Mouse (Mus musculus) inflammation-experienced regulatory T-cells (primary cell): ENCODE measurements around the gene Trim67. TPM values are rescaled to one million over a fixed set of nuclear protein-coding genes. Genes with fewer than 3 reads are reported as not detected.

Experiments used
- polyA plus RNA-seq, 2 experiments: library from polyadenylated mRNA; unstranded; fragments of 100-300 nt; shearing (Covaris generic); gene quantifications; one replicate each; pipeline ENCODE4 v1.2.1; 2017

Trim67 gene
- polyA plus RNA-seq, result 1 to 10 TPM in 1 of 2 experiments, under 1 TPM in 1; 0.31 to 1.0 TPM

DNA sequence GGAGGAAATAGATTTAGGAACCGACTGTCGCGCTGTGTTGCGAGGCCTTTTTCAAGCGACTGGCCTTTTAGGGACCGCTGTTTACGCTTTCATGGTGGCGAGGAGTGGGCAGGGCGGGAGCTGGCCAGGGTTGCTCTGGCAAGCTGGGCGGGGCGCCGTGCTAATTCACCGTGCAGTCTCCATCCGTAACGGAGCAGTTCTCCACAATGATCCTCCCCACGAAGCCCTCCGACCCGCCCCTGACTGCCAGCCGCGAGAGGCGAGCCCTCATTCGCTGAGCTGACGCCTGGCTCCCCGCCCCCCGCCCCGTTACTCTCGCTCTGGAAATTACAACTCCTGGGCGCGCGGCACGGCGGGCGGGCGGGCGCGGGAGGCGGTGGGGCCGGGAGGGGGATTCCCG lies at the start of gene Trim67:
TSS of gene Trim67 (plus strand) at position 385 of the 400 bp plus-strand sequence.

DNA sequence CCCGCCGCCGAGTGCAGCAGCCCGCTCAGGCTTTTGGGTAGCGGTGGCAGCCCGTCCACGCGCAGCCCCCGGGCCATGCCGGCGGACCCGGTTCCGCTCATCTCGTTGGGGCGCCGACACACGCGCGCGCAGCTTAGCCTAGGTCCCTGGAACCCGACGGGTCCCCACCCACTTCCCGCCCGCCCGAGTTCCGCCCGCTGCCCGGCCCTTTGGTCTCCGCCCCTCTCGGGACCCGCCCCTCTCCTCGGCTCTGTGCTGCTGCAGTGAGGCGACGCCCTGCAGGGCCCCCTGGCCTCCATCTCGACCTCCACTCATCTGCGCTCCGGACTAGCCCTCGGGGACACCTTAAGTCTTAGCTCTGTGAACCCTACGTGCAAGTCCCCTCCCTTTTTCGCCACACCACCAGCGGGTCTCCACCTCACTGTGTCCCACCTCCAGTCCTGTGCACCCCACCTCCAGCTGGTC lies 41.2 kb upstream of the Trim67 start, which contains the start of gene Fam89a:
TSS of gene Fam89a (minus strand) at position 124 of the 465 bp plus-strand sequence.

DNA sequence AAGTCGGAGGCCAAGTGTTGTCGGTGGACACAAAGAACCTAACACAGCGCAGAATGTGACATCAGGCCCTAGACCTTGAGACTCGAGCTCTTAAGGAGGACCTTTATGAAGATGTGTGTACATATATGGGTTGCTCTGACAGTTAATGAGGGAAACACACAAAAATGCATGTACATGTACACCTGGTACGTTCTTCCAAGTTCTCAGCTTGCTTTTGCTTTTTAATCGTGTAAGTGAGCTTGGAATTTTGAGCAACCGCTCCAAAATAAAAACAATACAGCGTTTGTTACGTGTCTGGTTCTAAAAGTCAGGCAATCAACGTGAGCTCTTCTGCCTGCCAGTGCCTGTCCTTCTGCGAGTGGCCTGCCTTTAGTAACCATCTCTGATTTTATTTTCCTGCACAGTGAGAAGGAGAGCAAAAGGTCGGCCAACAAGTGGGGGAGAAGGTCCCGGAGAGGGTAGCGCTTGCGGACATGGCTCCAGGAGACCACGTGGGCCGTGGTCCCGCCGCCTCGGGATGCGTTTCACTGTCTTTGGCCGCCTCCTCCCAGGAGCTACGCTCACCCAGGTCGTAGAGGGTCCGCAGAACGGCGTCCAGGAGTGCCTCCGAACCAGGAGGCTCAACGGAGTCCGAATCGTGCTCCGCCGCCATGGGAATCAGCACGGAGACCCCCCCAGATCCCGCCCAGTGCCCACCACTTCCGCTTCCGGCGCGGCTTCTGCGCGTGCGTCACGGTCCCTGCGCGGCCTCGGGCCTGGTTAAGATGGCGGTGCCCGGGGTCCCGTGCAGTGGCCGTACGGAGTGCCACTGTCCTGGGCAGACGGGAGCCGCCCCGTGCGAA lies 69.7 kb downstream of the Trim67 start, which contains the start of the genes Gnpat and 2810004N23Rik:
TSS of gene Gnpat (plus strand) at position 713 of the 842 bp plus-strand sequence.
TSS of gene 2810004N23Rik (minus strand) at position 800 of the 842 bp plus-strand sequence.

Other genes with a start within 250 kb of the Trim67 start
- 1 to 10 TPM in 1 of 2 experiments, under 1 TPM in 1; 0.34 to 5.8 TPM for gene Agt, start 223.4 kb upstream of the Trim67 start, polyA plus RNA-seq
- 1 to 10 TPM in 1 of 2 experiments, not detected in 1; 1.1 TPM for gene Capn9, start 217.0 kb upstream of the Trim67 start, polyA plus RNA-seq
- 1 to 10 TPM; 6.4 to 7.0 TPM for gene 2310022B05Rik, start 129.7 kb upstream of the Trim67 start, polyA plus RNA-seq
- 100 to 1,000 TPM in 1 of 2 experiments, 10 to 100 TPM in 1; 77.3 to 107 TPM for gene Ttc13, start 71.1 kb upstream of the Trim67 start, polyA plus RNA-seq
- 10 to 100 TPM; 17.1 to 26.0 TPM for gene Arv1, start 71.0 kb upstream of the Trim67 start, polyA plus RNA-seq
- 10 to 100 TPM; 10.8 to 15.3 TPM for gene Fam89a, start 41.3 kb upstream of the Trim67 start, polyA plus RNA-seq
- gene Gnpat, start 69.9 kb downstream of the Trim67 start, polyA plus RNA-seq, result 100 to 1,000 TPM in 1 of 2 experiments, 10 to 100 TPM in 1; 78.3 to 109 TPM
- gene 2810004N23Rik, start 70.0 kb downstream of the Trim67 start, polyA plus RNA-seq, result 10 to 100 TPM; 31.6 to 32.2 TPM
- 10 to 100 TPM; 14.9 to 23.0 TPM for gene Exoc8, start 104.6 kb downstream of the Trim67 start, polyA plus RNA-seq
- gene Sprtn, start 104.8 kb downstream of the Trim67 start, polyA plus RNA-seq, result 1 to 10 TPM; 3.9 to 5.0 TPM
- gene Egln1, start 156.2 kb downstream of the Trim67 start, polyA plus RNA-seq, result 10 to 100 TPM; 47.9 to 70.3 TPM
- 100 to 1,000 TPM; 121 to 150 TPM for gene Tsnax, start 219.9 kb downstream of the Trim67 start, polyA plus RNA-seq